ENCODE assay signal across 18 mouse cellular contexts in genomic region chr6:127678320-127678719, GRCm38 (mm10).
DNase-seq lines count a peak whose midpoint lies in the region; ATAC-seq and TF ChIP-seq lines count a peak whose summit lies in the region.
"Had no signal": no experiment of that assay in that cellular context is flagged by ENCODE, and none has a peak within 500 bp of the region (broad histone marks: within the 10 kb centered on the region; RNA-seq: fewer than 3 reads in every experiment).

No protein-coding gene starts in this region.

- peak; percentile 47 for DNase-seq in hindbrain, postnatal 0 days (ENCODE audit: low spot score)
- no peak for DNase-seq in hindbrain, embryonic 14.5 days (ENCODE audit: low spot score)
- DNase-seq in lung, embryonic 14.5 days, result peak; percentile 10
- no peak for DNase-seq in lung, postnatal 4 days
- peak; percentile 56 for DNase-seq in brain, adult 2 months (ENCODE audit: low read depth, low spot score)
- DNase-seq in embryo, embryonic 10.5 days (ENCODE audit: low spot score), result no peak
- DNase-seq: adrenal gland, postnatal 10 days; cerebellum, adult 11-12 months; cerebellum, adult 9-10 months; cerebellum, postnatal 25 days; gastrocnemius, postnatal 10 days; heart, adult 2 months; heart, postnatal 14 days had no signal

- no peak for ATAC-seq in hindbrain, postnatal 0 days
- ATAC-seq in hindbrain, embryonic 14.5 days (ENCODE audit: low FRiP score), result no peak
- no peak for ATAC-seq in lung, embryonic 14.5 days (ENCODE audit: insufficient read depth)
- ATAC-seq: forebrain, embryonic 13.5 days; hindbrain, embryonic 16.5 days had no signal

- H3K27ac ChIP-seq in hindbrain, postnatal 0 days, result no peak overlapping the region
- no peak overlapping the region for H3K27ac ChIP-seq in hindbrain, embryonic 14.5 days
- H3K27ac ChIP-seq in lung, embryonic 14.5 days (ENCODE audit: low read depth), result no peak overlapping the region
- H3K27ac ChIP-seq: embryonic facial prominence, embryonic 13.5 days; forebrain, embryonic 13.5 days; heart, adult 2 months; heart, embryonic 15.5 days had no signal

- no peaks in the 10 kb centered on the region for H3K36me3 ChIP-seq in hindbrain, postnatal 0 days (ENCODE audit: insufficient read depth, low read length)
- H3K36me3 ChIP-seq in hindbrain, embryonic 14.5 days (replicated peaks; ENCODE audit: control insufficient read depth, insufficient read depth), result no peaks in the 10 kb centered on the region
- H3K36me3 ChIP-seq in lung, embryonic 14.5 days (ENCODE audit: insufficient read depth), result no peaks in the 10 kb centered on the region
- H3K36me3 ChIP-seq: embryonic facial prominence, embryonic 13.5 days; heart, embryonic 15.5 days had no signal

- no peak overlapping the region for H3K4me3 ChIP-seq in hindbrain, postnatal 0 days (ENCODE audit: low read length)
- H3K4me3 ChIP-seq in hindbrain, embryonic 14.5 days (replicated peaks; ENCODE audit: low read length), result no peak overlapping the region
- no peak overlapping the region for H3K4me3 ChIP-seq in lung, embryonic 14.5 days (ENCODE audit: low read depth, low read length)
- H3K4me3 ChIP-seq: embryonic facial prominence, embryonic 13.5 days; forebrain, embryonic 13.5 days; heart, adult 2 months; heart, embryonic 15.5 days had no signal

- WGBS in hindbrain, postnatal 0 days, result 57% methylated on average over 9 of the region's 9 CpGs
- 72% methylated on average over 9 of the region's 9 CpGs for WGBS in hindbrain, embryonic 14.5 days
- 73% methylated on average over 9 of the region's 9 CpGs for WGBS in lung, embryonic 14.5 days

- TF ChIP-seq CTCF in hindbrain, postnatal 0 days (IDR thresholded peaks at IDR 0.05; ENCODE audit: low read depth), result no peak
- TF ChIP-seq CTCF in lung, embryonic 14.5 days (IDR thresholded peaks at IDR 0.05; ENCODE audit: low read depth), result no peak

- H3K4me1 ChIP-seq in hindbrain, postnatal 0 days (ENCODE audit: insufficient read depth, low read length), result peaks cover 11% of the 10 kb centered on the region; the same call in 1 of the 2 replicates
- H3K4me1 ChIP-seq in hindbrain, embryonic 14.5 days (replicated peaks; ENCODE audit: control insufficient read depth, insufficient read depth, low read length), result peaks cover 13% of the 10 kb centered on the region
- no peaks in the 10 kb centered on the region for H3K4me1 ChIP-seq in lung, embryonic 14.5 days (ENCODE audit: insufficient read depth)
- H3K4me1 ChIP-seq: heart, embryonic 15.5 days had no signal

- H3K9ac ChIP-seq in hindbrain, postnatal 0 days (replicated peaks; ENCODE audit: low read length), result no peak overlapping the region
- H3K9ac ChIP-seq in hindbrain, embryonic 14.5 days, result no peak overlapping the region
- H3K9ac ChIP-seq in lung, embryonic 14.5 days, result no peak overlapping the region
- H3K9ac ChIP-seq: embryonic facial prominence, embryonic 13.5 days; forebrain, embryonic 13.5 days; heart, embryonic 15.5 days had no signal

- H3K4me2 ChIP-seq in hindbrain, postnatal 0 days (ENCODE audit: low read depth, low read length), result no peak overlapping the region
- no peak overlapping the region for H3K4me2 ChIP-seq in hindbrain, embryonic 14.5 days (replicated peaks)
- H3K4me2 ChIP-seq in lung, embryonic 14.5 days, result no peak overlapping the region
- H3K4me2 ChIP-seq: embryonic facial prominence, embryonic 13.5 days; forebrain, embryonic 13.5 days; heart, embryonic 11.5 days; heart, embryonic 15.5 days had no signal

- no peaks in the 10 kb centered on the region for H3K9me3 ChIP-seq in hindbrain, postnatal 0 days (ENCODE audit: low read length)
- H3K9me3 ChIP-seq in hindbrain, embryonic 14.5 days (ENCODE audit: control insufficient read depth, low read length), result no peaks in the 10 kb centered on the region
- no peaks in the 10 kb centered on the region for H3K9me3 ChIP-seq in lung, embryonic 14.5 days (ENCODE audit: low read depth, low read length)
- H3K9me3 ChIP-seq: embryonic facial prominence, embryonic 13.5 days; forebrain, embryonic 13.5 days; heart, embryonic 15.5 days had no signal

- H3K27me3 ChIP-seq in hindbrain, postnatal 0 days (ENCODE audit: insufficient read depth, low read length), result no peaks in the 10 kb centered on the region
- H3K27me3 ChIP-seq in hindbrain, embryonic 14.5 days (ENCODE audit: control insufficient read depth, insufficient read depth, low read length), result no peaks in the 10 kb centered on the region
- no peaks in the 10 kb centered on the region for H3K27me3 ChIP-seq in lung, embryonic 14.5 days (ENCODE audit: insufficient read depth, low read length)
- H3K27me3 ChIP-seq: embryonic facial prominence, embryonic 13.5 days had no signal

Comparison
In these comparisons a context has a peak if more than half of its experiments do, and no peak if none do; other contexts are left out.
1. DNase-seq: peak in hindbrain, postnatal 0 days (single experiment), lung, embryonic 14.5 days (single experiment) and brain, adult 2 months (single experiment); none in hindbrain, embryonic 14.5 days (single experiment), lung, postnatal 4 days (0 of 2) and embryo, embryonic 10.5 days (single experiment).